Mouse (Mus musculus): Measurements from ENCODE around the gene Mindy1.

The Mindy1 gene

DNA sequence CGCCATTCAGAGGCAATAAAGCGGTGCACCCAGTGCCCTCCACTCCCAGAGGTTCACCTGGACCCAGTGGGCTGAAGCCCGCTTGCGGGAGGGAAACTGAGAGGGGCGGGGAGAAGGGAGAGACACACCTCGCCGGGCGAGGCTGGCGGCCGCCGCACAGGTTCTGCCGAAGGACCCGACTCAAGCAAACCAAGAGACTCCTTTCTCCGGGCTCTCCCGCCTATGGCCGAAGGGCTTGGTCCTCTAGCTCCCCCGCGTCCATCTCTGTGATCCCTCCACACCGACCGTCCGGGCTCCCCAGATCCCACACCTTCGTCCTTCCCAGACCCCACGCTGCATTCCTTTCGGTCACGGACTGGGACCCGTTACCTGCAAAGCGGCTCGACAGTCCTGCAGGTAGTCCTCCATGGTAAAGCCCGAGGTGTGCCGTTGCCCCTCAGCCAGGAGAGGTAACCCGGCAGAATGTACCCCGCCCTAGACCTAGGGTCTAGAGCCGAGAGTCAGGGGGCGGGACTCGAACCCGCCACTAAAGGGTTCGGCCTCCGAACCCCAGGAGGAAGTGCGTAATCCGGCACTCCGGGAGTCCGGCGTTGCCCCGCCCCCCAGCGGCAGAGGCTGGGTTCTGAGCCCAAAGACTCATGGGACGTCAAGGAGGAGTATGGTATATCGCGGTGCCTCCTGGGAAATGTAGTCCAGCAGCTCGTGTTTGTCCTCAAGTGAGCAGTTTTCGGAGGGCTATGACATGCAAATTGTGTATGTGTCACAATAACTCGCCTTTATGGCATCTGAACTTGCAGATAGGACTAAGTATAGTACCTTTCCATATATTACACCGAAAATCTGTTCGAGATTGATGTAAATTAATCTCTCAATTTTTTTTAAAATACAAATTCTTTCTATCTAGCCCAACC lies at the start of gene Mindy1, which contains the start of gene Prune1:
Mindy1 (plus strand) TSS at position 130 of the 911 bp plus-strand sequence.
Prune1 (minus strand) TSS at position 861 of the 911 bp plus-strand sequence.
- peak; percentile 98 for DNase-seq (ENCODE audit: low spot score)

DNA sequence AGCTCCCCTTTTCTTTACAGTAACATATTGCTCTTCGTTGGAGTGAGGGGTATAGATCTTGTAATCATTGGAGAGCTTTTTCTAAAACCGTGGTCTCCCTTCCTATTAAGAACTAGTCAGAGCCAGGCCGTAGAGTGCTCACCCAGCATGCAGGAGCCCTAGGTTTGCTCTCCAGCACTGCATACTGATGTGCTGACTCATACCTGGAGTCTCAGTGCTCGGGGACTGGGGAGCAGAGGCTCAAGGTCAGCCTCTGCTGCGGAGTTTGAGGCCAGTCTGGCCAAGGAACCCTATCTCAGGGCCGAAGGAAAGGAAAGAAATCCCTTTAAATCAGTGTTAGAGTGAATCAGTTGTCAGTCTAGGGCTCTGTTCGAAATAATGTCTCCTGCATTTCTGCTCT lies 48.4 kb upstream of the Mindy1 start:
- peak; percentile 31 for DNase-seq (ENCODE audit: low spot score)

DNA sequence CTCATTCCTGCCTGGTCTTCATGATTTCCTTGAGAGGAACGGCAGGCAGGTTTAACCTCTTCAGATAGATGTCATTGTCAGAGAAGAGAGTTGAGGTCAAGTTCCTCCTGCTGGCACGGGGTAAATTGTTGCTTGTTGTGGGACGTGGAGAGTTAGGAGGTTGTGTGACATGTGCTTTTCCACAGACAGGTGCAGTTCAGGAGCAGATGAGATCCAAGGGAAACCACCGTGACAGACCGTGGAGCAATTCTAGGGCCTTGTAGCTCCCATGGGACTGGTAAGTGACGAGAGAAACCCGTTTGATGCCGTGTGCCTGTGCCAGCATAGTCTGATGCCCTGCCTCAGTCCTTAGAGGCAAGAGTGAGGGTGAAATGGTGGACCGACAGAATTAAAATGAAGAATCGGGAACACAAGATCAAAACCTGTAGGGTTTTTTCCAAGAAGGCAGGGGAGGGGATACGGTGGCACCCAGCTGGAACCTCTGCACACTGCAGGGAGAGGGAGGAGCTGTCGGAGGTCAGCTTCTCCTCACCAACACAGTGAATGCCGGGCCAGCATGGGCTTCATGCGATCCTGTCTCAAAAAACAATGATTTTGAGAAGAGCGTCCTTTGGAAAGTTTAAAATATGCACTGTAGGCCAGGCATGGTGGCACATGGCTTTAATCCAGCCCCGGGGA lies 47.7 kb upstream of the Mindy1 start:
- DNase-seq (ENCODE audit: low spot score), result no peak

DNA sequence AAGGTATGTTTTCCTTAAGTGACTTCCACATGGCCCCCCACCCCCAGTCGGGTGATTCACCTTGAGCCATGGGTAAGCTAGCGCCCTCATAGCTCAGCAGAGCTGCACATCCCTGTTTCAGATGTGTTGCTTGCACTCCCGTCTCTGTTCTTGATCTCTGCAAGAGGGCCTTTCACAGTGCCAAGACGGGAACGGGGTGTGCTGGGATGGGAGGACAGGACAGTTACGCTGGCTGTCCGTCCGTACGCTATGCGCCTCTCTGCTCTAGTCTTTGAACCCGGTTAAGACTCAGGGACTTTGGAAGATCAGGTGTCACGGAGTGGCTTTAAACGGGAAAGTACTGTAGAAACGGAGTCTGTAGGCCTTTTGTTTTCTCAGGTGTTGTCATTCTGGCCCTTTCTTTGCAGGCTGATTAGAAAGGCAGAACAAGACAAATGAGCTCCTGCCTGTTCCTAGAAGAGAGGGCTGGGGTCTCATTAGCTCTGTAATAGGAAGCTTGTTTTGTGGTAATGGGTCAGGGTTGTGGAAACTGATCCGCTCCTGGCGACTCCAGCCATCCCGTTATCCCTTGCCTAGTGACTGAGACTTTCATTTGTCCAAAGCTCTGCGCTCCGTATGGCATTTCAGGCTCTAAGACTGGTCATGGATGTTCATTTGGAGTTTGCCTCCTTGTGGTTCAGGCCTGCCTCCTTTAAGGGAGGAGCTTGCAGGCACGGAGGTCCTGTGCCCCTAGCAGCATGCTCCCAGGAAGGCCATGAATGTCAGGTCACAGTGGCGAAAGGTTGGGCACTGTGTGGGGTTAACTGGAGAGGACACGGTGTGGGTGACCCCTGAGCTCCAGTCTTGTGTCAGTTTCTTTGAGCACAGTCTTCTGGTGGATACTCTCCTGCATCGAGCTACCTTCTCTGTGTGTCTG lies 45.5 kb upstream of the Mindy1 start:
- DNase-seq (ENCODE audit: low spot score), result no peak

DNA sequence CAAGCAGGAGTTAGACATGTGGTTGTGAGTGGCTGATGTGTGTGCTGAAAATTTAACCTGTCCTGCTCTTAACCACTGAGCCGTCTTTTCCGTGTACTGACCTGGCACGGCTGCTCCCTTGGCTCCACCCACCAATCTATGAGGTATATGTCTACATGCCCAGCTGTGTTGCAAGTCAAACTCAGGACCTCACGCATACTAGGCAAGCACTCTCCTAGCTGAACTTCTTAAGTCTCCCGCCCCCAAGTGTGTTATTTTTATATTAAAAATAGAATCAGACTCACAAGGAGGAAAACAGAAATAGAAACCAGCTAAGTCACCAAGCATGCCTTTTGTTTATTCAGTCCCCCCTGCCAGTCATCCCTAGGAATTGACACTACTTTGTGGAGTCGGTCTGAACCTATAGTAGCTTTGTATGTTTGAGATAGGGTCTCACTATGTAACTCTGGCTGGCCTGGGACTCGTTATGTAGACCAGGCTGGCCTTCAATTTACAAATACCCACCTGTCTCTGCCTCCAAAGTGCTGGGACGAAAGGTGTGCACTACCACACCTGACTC lies 43.5 kb upstream of the Mindy1 start:
- DNase-seq (ENCODE audit: low spot score), result peak; percentile 76

DNA sequence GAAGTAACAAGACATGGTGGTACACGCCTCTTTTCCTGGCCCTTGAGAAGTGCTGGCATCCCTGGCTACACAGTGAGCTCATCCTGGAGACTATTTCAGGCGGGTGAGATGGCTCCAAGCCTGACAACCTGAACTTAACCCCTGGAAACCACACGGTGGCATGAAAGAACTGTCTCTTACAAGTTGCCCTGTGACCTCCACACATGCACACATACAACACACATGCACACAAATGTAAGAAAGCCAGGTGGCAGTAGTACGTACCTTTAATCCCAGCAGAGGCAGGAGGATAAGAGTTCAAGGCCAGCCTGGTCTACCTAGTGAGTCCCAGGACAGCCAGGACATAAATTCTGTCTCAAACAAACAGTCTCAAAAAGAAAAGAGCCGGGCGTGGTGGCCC lies 42.1 kb upstream of the Mindy1 start:
- DNase-seq (ENCODE audit: low spot score), result peak; percentile 44

DNA sequence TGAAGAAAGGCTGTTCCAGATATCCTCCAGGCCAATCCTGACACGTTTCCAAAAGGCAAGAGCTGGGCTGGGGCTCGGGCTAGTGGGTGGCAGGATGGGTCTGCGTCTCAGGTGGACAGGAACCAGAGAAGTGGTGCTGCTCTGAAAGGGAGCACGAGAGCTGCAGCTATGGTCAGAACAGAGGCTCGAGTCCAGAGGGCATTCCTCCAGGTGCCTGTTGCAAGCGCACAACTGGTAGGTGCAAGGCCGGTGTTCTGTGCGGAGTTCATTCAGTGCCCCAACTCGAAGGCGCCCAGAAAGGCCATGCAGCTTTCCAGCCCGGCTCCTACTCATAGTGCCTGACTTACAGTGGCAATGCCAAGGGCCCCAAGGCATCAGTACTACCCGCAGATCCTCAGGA lies 41.2 kb upstream of the Mindy1 start:
- peak; percentile 31 for DNase-seq (ENCODE audit: low spot score)

DNA sequence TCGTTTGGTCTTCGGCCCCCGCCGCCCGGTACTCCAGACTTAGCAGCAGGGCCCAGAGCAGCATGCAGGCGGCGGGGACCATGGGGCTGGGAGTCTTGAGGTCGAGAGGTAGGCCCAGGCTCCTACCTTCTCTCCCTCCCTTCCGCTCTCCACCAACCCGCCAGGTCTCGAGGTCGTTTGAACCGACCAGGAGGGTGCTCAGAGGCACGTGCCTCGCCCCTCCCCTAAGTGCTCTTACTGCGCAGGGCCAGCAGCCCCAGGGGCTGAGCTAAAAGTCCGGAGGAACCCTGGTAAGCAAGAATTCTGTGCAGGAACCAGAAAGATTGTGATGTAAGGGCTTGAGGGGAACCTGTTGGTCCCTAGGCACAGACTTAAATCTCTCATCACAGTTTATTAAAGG lies 40.2 kb upstream of the Mindy1 start:
- no peak for DNase-seq (ENCODE audit: low spot score)

DNA sequence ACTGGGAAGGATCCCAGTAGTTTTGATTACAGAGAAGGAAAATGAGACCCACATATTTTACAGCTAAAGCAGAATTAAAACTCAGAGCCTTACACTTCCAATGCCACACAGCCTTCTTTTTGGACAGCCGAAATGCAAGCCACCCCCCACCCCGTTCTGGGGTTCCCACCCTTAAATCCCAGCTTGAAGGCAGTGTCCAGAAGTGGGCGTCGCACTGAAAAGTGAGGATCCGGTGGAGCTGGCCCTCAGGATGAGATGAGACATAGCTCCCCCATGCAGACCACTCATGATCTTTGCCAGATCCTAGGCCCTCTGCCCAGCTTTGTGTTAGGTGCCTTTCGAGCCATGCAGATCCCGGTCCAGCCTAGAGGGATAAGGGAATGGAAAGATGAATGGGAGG lies 39.6 kb upstream of the Mindy1 start, which contains the start of gene Gm128:
Gm128 (minus strand) TSS at position 101 of the 400 bp plus-strand sequence.
- DNase-seq (ENCODE audit: low spot score), result no peak

DNA sequence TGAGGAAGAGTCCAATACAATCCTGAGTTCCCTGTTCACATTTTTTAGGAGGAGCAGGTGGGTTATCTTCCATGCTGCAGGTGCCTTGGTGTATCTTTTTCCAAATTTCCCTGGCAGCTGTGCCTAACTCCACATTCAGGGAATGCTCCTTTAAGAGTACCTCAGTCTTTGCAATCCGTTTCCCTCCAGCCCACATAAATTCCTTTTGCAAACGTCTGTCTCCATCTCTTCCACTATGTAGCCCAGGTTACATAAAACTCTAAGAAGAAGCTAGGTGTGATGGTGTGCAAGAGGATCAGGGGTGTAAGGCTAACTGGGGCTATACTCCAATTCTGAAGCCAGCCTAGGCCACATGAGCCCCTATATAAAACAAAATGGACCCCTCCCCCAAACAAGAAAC lies 38.1 kb upstream of the Mindy1 start:
- no peak for DNase-seq (ENCODE audit: low spot score)

DNA sequence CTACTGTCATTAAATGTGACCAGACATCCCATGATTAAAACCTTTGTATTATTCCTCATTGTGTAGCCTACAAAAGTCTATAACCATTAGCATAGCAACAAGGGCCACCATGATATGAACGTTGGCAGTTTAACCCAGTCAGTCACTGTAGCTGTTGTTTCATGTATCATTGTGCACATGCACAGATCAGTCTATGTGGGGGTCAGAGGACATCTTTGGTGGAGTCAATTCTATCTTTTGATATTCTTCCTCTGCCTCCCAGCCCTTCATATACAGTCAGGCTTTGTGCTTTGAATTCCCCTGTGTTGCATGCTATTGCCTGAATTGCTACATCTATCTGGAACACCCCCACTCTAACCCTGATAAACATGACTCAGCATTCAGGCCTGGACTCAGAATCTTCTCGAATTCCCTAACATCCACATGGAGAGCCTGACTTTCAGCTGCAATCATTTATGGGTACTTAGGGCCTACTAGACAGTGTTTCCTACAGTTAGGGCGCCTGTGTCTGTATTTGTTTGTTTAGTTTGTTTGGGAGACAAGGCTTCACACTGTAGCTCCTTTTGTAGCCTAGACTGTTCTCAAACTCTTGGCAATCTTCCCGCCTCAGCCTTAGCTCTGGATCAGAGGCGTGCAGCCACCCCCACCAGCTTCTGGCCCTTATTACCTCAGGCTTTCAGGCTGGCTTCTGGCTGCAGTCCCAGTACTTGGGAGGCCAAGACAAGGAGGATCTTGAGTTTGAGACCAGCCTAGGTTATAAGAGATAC lies 34.5 kb upstream of the Mindy1 start:
- peak; percentile 98 for DNase-seq (ENCODE audit: low spot score)

DNA sequence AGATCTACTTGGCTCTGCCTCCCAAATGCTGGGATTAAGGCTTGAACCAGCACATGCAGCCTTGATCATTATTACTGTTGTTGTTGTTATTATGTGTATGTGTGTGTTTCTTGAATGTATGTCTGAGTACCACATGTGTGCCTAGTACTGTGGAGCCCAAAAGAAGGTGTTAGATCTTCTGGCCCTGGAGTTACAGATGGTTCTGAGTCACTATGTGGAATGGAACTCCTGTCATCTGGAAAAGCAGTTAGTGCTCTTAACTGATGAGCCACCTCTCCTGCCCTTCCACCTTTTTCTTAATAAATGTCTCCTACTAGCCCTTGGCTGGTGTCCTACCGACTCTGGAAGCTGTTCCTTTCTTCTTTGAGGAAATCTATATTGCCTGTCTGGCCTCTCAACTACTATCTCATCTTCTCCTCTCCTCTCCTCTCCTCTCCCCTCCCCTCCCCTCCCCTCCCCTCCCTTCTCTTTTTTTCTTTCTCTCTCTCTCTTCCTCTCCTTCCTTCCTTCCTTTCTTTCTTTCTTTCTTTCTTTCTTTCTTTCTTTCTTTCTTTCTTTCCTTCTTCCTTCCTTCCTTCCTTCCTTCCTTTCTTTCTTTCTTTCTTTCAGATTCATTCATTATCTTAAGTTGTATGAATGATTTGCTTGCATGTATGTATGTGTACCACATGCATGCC lies 33.3 kb upstream of the Mindy1 start:
- no peak for DNase-seq (ENCODE audit: low spot score)

DNA sequence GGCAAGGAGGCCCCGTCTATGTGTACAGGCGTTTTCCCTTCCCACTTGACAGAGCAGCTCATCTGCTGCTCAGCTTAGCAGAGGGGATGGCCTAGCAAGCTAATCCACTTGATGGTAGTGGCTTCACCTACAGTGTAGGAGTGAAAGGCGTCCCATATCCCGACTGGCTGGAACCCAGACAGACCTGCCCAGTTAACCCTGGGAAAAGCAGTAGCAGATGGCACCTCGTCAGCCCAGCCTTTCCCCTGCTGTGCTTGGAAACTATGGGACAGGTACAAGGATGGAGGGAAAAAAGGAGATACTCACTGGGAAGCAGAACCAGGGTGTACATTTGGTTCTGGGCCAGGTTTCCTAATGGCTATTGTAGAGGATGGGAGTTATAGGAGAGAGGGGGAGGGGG lies 30.8 kb upstream of the Mindy1 start:
- no peak for DNase-seq (ENCODE audit: low spot score)

DNA sequence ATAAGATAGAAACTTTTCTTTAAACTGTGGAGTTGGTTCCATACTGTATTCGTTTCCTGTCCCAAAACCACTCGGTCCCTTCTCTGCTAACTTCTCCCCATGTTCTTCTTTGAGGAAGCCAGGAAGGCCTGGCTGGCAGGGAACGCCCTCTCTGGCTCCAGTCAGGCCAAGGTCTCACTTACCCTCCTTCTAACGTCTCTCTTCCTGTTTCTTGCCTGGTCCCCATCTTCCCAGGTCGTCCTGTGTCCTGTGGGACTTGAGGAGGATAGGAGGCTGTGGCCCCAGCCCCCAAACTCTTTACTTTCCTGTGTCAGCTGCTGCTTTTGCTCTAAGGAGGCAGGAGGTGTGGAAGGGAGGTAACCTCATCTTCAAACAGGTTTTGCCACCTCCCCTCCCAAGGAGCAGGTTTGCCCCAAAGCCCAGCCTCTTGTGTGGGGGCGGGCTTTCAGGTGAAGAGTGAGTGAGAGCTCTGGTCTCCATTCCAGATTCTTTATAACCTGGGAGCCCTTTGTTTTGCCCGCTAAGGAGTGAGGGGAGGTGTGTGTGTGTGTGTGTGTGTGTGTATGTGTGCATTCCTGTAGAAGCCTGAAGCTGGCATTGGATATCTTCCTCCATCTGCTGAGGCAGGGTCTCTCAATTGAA lies 30.2 kb upstream of the Mindy1 start, which contains the start of gene Bnipl:
Bnipl (minus strand) TSS at position 411 of the 642 bp plus-strand sequence.
- no peak for DNase-seq (ENCODE audit: low spot score)

DNA sequence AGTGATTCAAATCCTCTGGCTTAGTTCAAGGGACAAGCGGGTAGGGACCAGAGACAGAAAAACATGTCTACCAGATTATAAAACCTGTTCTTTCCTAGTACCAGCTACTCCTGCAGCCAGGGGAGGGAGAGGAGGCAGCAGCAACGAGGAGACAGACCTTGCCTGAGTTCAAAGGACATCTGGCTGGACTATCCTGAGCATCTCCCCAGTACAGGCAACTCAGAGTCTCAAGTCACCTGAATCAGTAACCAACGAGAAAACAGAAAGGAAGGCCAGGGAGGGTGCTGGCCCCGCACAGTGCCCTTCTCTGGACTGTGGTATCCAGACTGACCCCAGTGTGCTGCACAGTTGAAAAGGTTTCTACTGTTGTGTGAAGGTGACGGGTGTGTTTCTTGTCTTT lies 24.2 kb upstream of the Mindy1 start:
- no peak for DNase-seq (ENCODE audit: low spot score)

DNA sequence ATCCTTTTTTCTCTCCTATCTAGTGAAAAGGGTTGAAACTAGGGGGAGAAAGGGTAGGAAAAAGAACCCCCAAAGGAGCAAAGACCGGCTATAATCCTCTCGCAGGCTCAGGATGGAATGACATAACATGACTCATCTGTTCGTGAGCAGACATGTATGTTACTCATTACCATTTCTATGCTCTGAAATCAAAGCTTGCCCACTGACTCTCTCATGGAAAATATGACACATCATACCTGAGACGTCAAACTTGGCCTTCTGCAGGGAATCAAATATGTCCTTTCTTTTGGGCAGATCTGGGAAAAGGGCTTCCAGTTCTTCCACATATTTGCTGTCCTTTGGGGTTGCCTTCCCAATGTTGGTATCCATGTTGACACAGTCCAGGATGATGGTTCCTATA lies 19.2 kb upstream of the Mindy1 start:
- no peak for DNase-seq (ENCODE audit: low spot score)

DNA sequence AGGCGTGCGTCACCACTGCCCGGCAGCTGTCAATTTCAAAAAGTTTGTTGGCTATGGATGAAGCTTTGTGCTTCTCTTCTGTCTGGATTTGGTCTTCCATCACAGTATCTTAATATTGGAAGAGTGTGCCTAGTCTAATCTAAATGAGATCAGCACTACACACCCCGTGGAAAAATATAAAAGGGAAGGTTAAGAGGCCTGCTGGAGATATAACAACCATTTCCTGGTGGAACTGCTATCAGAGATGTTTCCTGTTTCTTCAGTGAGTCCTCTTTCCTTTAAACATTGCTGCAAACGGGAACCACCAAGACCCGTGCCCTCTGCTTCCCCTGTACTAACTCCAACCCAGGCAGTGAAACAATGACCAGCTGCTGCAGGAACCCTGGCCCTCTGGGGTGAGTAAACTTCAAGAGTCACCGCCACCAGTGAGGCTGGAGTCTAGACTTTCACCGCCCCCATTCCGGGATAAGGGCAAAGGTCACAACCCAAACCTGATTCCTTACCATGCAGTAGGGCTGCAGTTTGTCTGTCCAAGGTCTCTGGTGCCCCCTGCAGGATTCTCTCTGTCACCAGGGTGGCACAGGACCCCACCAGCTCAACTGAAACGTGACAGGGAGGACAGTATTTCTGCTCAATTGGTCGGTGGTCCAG lies 17.9 kb upstream of the Mindy1 start:
- DNase-seq (ENCODE audit: low spot score), result peak; percentile 68

DNA sequence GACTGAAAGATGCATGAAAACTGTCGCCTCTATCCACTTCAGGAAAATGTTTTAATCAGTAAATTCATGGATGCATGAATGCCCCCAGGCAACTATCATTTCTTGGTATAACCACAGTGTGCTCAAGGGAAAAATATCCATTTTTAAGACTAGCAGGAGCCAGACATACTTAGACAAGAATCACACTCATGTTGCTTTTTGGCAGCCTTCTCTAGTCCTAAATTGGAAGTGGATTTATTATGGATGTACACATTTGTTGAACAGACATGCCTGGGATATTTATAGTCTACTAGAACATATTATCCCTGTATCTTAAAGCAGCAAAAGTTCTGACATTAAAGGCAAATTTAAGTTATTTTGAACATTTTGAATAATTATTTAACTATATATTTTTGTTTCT lies 16.4 kb upstream of the Mindy1 start:
- no peak for DNase-seq (ENCODE audit: low spot score)

DNA sequence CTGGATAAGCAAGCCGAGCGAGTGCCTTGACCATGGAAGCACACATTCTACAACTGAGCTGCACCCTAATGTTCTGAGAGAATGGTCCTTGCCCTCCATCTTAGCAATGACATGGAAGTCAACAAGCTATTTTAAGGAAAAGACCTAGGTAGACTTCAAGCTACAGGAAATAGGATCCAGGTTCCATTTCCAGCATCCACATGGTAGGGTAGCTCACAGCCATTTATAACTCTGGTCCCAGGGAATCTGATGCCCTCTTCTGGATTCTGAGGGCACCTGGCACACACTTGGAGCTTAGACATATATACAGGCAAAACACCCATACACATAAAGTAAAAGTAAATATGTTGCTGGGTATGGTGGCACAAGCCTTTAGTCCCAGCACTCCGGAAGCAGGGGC lies 15.1 kb upstream of the Mindy1 start:
- DNase-seq (ENCODE audit: low spot score), result no peak

Data from adipocyte (in vitro differentiated cells).